Mouse (Mus musculus): ENCODE results near the gene Gm49325. TPM values are rescaled to one million over a fixed set of nuclear protein-coding genes. Genes with fewer than 3 reads are reported as not detected.

The Gm49325 gene
- polyA plus RNA-seq, 1 experiment from 2014 or later: 3.0 TPM

DNA sequence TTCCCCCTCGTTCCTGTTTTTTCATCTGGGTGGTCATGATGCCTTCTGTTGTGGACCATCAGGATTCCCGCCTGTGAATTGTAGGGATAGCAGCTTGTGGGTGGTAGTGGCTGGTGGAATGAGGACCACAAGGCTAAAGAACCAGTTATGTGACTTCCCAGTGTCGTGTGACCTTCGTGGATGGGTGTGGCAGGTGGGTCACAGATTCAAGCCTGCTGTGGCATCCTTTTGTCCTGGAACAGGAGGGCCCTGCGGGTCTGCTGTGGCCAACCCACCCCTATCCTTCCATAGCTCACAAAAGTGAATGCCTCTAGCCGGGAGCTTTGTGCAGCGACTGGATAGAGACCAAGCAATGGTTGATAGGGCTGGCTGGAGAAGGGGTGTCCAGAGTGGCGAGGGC is 41.9 kb downstream of the Gm49325 start:
- Histone ChIP-seq H3K27me3 (ENCODE audit: insufficient read depth, low read length) (no peaks in the 10 kb centered on the region), H3K27ac (ENCODE audit: low read depth) (no peak overlapping the region), H3K36me3 (ENCODE audit: insufficient read depth) (peaks cover 38% of the 10 kb centered on the region), H3K9me3 (ENCODE audit: low read depth, low read length) (no peaks in the 10 kb centered on the region), H3K4me3 (ENCODE audit: low read depth, low read length) (no peak overlapping the region), H3K9ac (no peak overlapping the region), H3K4me1 (ENCODE audit: insufficient read depth) (no peaks in the 10 kb centered on the region), H3K4me2 (no peak overlapping the region)
- TF ChIP-seq CTCF (IDR thresholded peaks at IDR 0.05; ENCODE audit: low read depth): no peak
- DNase-seq: no peak
- WGBS: 79% methylated on average over 8 of the region's 8 CpGs
- no peak for ATAC-seq (ENCODE audit: insufficient read depth)

- ATAC-seq (ENCODE audit: insufficient read depth) (no peak), DNase-seq (no peak)
- Histone ChIP-seq H3K9me3 (ENCODE audit: low read depth, low read length) (no peaks in the 10 kb centered on the region), H3K9ac (no peak overlapping the region), H3K36me3 (ENCODE audit: insufficient read depth) (no peaks in the 10 kb centered on the region), H3K4me2 (no peak overlapping the region), H3K27me3 (ENCODE audit: insufficient read depth, low read length) (no peaks in the 10 kb centered on the region), H3K4me1 (ENCODE audit: insufficient read depth) (no peaks in the 10 kb centered on the region), H3K4me3 (ENCODE audit: low read depth, low read length) (no peak overlapping the region), H3K27ac (ENCODE audit: low read depth) (no peak overlapping the region)
- TF ChIP-seq CTCF (IDR thresholded peaks at IDR 0.05; ENCODE audit: low read depth): no peak
- 86% methylated on average over 9 of the region's 9 CpGs for WGBS
Observed at GRCm38 (mm10) chr10:77652046-77652445, 46.0 kb downstream of the Gm49325 start.

- peak; percentile 80; the same call in 1 of the 2 replicates for ATAC-seq (ENCODE audit: insufficient read depth)
- TF ChIP-seq CTCF (IDR thresholded peaks at IDR 0.05; ENCODE audit: low read depth): no peak
- H3K9ac ChIP-seq: no peak overlapping the region
- no peaks in the 10 kb centered on the region for H3K9me3 ChIP-seq (ENCODE audit: low read depth, low read length)
- H3K4me3 ChIP-seq (ENCODE audit: low read depth, low read length): no peak overlapping the region
- DNase-seq: peak; percentile 72
- no peak overlapping the region for H3K4me2 ChIP-seq
- 0 out of 2 replicates have a peak, but pooled peaks cover 7% of the 10 kb centered on the region for H3K4me1 ChIP-seq (ENCODE audit: insufficient read depth)
- no peak overlapping the region for H3K27ac ChIP-seq (ENCODE audit: low read depth)
- H3K27me3 ChIP-seq (ENCODE audit: insufficient read depth, low read length): no peaks in the 10 kb centered on the region
- 43% methylated on average over 15 of the region's 15 CpGs for WGBS
- no peaks in the 10 kb centered on the region for H3K36me3 ChIP-seq (ENCODE audit: insufficient read depth)
Observed at GRCm38 (mm10) chr10:77658286-77658994, 52.4 kb downstream of the Gm49325 start.

- Histone ChIP-seq H3K4me3 (ENCODE audit: low read depth, low read length) (no peak overlapping the region), H3K9ac (no peak overlapping the region)
- WGBS: 31% methylated on average over 43 of the region's 43 CpGs
Observed at GRCm38 (mm10) chr10:77663949-77664665, 58.1 kb downstream of the Gm49325 start.

GRCm38 (mm10) chr10:77666342-77666741 is 60.3 kb downstream of the Gm49325 start:
- H3K9me3 ChIP-seq (ENCODE audit: low read depth, low read length): no peaks in the 10 kb centered on the region
- H3K4me1 ChIP-seq (ENCODE audit: insufficient read depth): no peaks in the 10 kb centered on the region
- TF ChIP-seq CTCF (IDR thresholded peaks at IDR 0.05; ENCODE audit: low read depth): no peak
- no peak overlapping the region for H3K27ac ChIP-seq (ENCODE audit: low read depth)
- DNase-seq: no peak
- H3K9ac ChIP-seq: no peak overlapping the region
- 61% methylated on average over 8 of the region's 8 CpGs for WGBS
- H3K27me3 ChIP-seq (ENCODE audit: insufficient read depth, low read length): no peaks in the 10 kb centered on the region
- no peak for ATAC-seq (ENCODE audit: insufficient read depth)
- no peaks in the 10 kb centered on the region for H3K36me3 ChIP-seq (ENCODE audit: insufficient read depth)
- no peak overlapping the region for H3K4me2 ChIP-seq
- no peak overlapping the region for H3K4me3 ChIP-seq (ENCODE audit: low read depth, low read length)

More at GRCm38 (mm10) chr10:77663949-77664665, 58.1 kb downstream of the Gm49325 start:
- Histone ChIP-seq H3K27me3 (ENCODE audit: insufficient read depth, low read length) (no peaks in the 10 kb centered on the region), H3K9me3 (ENCODE audit: low read depth, low read length) (no peaks in the 10 kb centered on the region), H3K27ac (ENCODE audit: low read depth) (no peak overlapping the region), H3K4me1 (ENCODE audit: insufficient read depth) (no peaks in the 10 kb centered on the region), H3K36me3 (ENCODE audit: insufficient read depth) (no peaks in the 10 kb centered on the region), H3K4me2 (0 out of 2 replicates have a peak overlapping the region, but pooled peaks have one; percentile 15)
- no peak for ATAC-seq (ENCODE audit: insufficient read depth)
- TF ChIP-seq CTCF (IDR thresholded peaks at IDR 0.05; ENCODE audit: low read depth): no peak
- DNase-seq: no peak

- no peak overlapping the region for H3K27ac ChIP-seq (ENCODE audit: low read depth)
- no peak for DNase-seq
- 75% methylated on average over 4 of the region's 4 CpGs for WGBS
- H3K4me2 ChIP-seq: no peak overlapping the region
- TF ChIP-seq CTCF (IDR thresholded peaks at IDR 0.05; ENCODE audit: low read depth): no peak
- ATAC-seq (ENCODE audit: insufficient read depth): no peak
- H3K27me3 ChIP-seq (ENCODE audit: insufficient read depth, low read length): no peaks in the 10 kb centered on the region
- no peak overlapping the region for H3K4me3 ChIP-seq (ENCODE audit: low read depth, low read length)
- no peaks in the 10 kb centered on the region for H3K9me3 ChIP-seq (ENCODE audit: low read depth, low read length)
- no peak overlapping the region for H3K9ac ChIP-seq
- no peaks in the 10 kb centered on the region for H3K4me1 ChIP-seq (ENCODE audit: insufficient read depth)
- H3K36me3 ChIP-seq (ENCODE audit: insufficient read depth): no peaks in the 10 kb centered on the region
Observed at GRCm38 (mm10) chr10:77667402-77667801, 61.4 kb downstream of the Gm49325 start.

DNA sequence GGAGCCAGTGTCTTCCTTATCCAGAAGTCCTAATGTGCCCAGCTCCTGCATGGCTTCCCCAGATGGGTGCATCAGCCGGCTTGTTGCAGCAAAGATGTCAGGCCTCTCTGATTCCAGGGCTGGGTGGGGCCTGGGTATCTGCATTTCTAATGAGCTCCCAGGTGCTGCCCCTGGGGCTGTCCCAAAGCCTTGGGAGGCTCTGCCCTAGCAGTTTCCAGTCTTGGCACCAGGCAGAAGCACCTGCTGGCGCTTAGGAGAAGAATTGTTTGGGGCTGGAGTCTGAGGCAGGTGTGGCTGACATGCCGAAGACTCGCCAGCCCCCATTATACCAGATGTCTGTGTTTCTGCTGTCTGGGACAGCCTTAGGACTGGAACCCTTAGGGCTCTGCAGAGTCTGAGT is 64.7 kb downstream of the Gm49325 start:
- Histone ChIP-seq H3K9me3 (ENCODE audit: low read depth, low read length) (no peaks in the 10 kb centered on the region), H3K9ac (no peak overlapping the region), H3K27me3 (ENCODE audit: insufficient read depth, low read length) (no peaks in the 10 kb centered on the region), H3K4me1 (ENCODE audit: insufficient read depth) (no peaks in the 10 kb centered on the region), H3K4me2 (no peak overlapping the region), H3K36me3 (ENCODE audit: insufficient read depth) (no peaks in the 10 kb centered on the region), H3K4me3 (ENCODE audit: low read depth, low read length) (no peak overlapping the region), H3K27ac (ENCODE audit: low read depth) (no peak overlapping the region)
- 59% methylated on average over 4 of the region's 4 CpGs for WGBS
- TF ChIP-seq CTCF (IDR thresholded peaks at IDR 0.05; ENCODE audit: low read depth): no peak
- no peak for ATAC-seq (ENCODE audit: insufficient read depth)
- no peak for DNase-seq

Measured in lung, embryonic 14.5 days (tissue).